Mouse (Mus musculus) testis, adult 2 months (tissue): ENCODE measurements around the gene Cpeb1. TPM values are rescaled to one million over a fixed set of nuclear protein-coding genes. Genes with fewer than 3 reads are reported as not detected.

ENCODE experiments used
- H3K27ac ChIP-seq: fragments of 200-500 bp; 2 replicates; pipeline ENCODE4 v1.5.1; 2012; ENCODE audit warnings: low read depth, low read length; ENCODE audit not compliant: control insufficient read depth, insufficient read depth
- H3K27me3 ChIP-seq: fragments of 200-500 bp; 2 replicates; pipeline ENCODE4 v1.6.1; 2012; ENCODE audit warnings: mild to moderate bottlenecking, low read length, moderate library complexity; ENCODE audit not compliant: control insufficient read depth, insufficient read depth
- H3K36me3 ChIP-seq: fragments of 200-500 bp; 2 replicates; pipeline ENCODE4 v1.6.1; 2012; ENCODE audit warnings: mild to moderate bottlenecking, low read length; ENCODE audit not compliant: control insufficient read depth, insufficient read depth
- H3K4me1 ChIP-seq: fragments of 200-500 bp; 2 replicates; pipeline ENCODE4 v1.6.1; 2012; ENCODE audit warnings: low read length; ENCODE audit not compliant: control insufficient read depth, insufficient read depth
- H3K4me3 ChIP-seq: fragments of 200-500 bp; 2 replicates; pipeline ENCODE4 v1.5.1; 2012; ENCODE audit warnings: low read depth, mild to moderate bottlenecking, low read length, moderate library complexity, mixed read lengths; ENCODE audit not compliant: control insufficient read depth
- CTCF ChIP-seq: fragments of 200-500 bp; IDR thresholded peaks from 2 replicates; pipeline ENCODE4 v1.5.1; 2012; ENCODE audit warnings: low read depth, mild to moderate bottlenecking, inconsistent platforms, low read length, moderate library complexity; ENCODE audit not compliant: control insufficient read depth, insufficient read depth, insufficient replicate concordance
- POLR2A ChIP-seq: fragments of 200-500 bp; IDR thresholded peaks from 2 replicates; pipeline ENCODE4 v1.6.1; 2012; ENCODE audit warnings: low read depth, mild to moderate bottlenecking, inconsistent platforms, low read length, moderate library complexity; ENCODE audit not compliant: control insufficient read depth
- polyA plus RNA-seq: library from polyadenylated mRNA; depleted of rRNA; stranded (reverse); fragments of >200 nt; gene quantifications from 2 replicates; pipeline ENCODE4 v1.2.3, GENCODE M21; 2012

The Cpeb1 gene
- polyA plus RNA-seq, 1 experiment = 12.0 TPM

DNA sequence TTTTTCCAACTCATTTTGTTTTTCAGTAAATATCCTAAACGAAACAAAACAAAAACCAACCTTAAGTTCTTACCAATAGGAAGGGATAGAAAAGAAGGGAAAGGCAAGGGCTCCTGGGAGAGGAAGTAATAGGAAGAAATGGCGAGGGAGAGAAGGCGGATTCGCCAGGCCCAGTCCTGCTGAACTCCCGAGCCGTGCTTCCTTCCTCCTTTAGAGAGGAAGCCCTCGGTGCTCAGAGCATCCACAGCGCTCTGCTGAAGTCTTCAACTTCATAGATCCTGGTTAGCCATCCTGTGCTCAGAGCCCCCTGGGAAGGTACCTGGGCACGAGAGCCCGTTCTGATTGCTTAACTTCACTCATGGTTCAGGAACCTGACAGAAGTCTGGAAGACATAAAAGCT lies 127.6 kb downstream of the Cpeb1 start:
- TF ChIP-seq CTCF (no peak), POLR2A (no peak)
- no peaks in the 10 kb centered on the region for H3K4me1 ChIP-seq
- H3K36me3 ChIP-seq = peaks cover 2% of the 10 kb centered on the region; the same call in 1 of the 2 replicates
- H3K27ac ChIP-seq = no peak overlapping the region
- H3K4me3 ChIP-seq = no peak overlapping the region
- no peaks in the 10 kb centered on the region for H3K27me3 ChIP-seq

- no peak overlapping the region for H3K27ac ChIP-seq
- H3K27me3 ChIP-seq = no peaks in the 10 kb centered on the region
- H3K36me3 ChIP-seq = peaks cover 2% of the 10 kb centered on the region; the same call in 1 of the 2 replicates
- no peaks in the 10 kb centered on the region for H3K4me1 ChIP-seq
- no peak overlapping the region for H3K4me3 ChIP-seq
- TF ChIP-seq CTCF (no peak), POLR2A (no peak)
These were observed 128.4 kb downstream of the Cpeb1 start for GRCm38 (mm10) chr7:81326859-81327258.

- Histone ChIP-seq H3K4me1 (no peaks in the 10 kb centered on the region), H3K27me3 (no peaks in the 10 kb centered on the region), H3K27ac (no peak overlapping the region), H3K4me3 (no peak overlapping the region), H3K36me3 (peaks cover 2% of the 10 kb centered on the region; the same call in 1 of the 2 replicates)
- TF ChIP-seq POLR2A (no peak), CTCF (no peak)
These were observed 129.2 kb downstream of the Cpeb1 start for GRCm38 (mm10) chr7:81326043-81326442.

- TF ChIP-seq CTCF = no peak
- TF ChIP-seq POLR2A = no peak
- H3K27ac ChIP-seq = no peak overlapping the region
These were observed 133.5 kb downstream of the Cpeb1 start for GRCm38 (mm10) chr7:81321776-81322175.

DNA sequence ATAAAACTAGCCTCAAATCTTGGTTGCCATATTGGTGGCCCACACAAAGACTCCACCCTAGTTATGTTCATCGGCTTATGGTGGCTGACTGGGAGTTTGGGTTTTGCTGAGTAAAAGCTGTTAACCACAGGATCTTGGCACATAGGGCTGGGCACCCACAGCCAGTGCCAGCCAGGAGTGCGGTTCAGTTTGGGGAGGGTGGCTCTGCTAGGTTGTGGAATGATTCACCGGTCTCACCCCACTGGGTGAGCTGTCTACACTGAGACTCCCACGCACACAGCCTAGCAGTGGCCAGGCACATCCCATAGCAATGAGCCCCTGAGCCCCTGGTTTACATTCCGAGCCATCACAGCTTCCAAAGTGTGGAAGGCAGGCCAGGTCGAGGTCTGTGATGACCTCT lies 135.5 kb downstream of the Cpeb1 start:
- no peak for TF ChIP-seq POLR2A
- TF ChIP-seq CTCF = no peak

More at GRCm38 (mm10) chr7:81321776-81322175, 133.5 kb downstream of the Cpeb1 start:
- no peak overlapping the region for H3K4me3 ChIP-seq
- peaks cover 2% of the 10 kb centered on the region; the same call in 1 of the 2 replicates for H3K36me3 ChIP-seq
- no peaks in the 10 kb centered on the region for H3K4me1 ChIP-seq
- H3K27me3 ChIP-seq = no peaks in the 10 kb centered on the region

GRCm38 (mm10) chr7:81315583-81315982 lies 139.7 kb downstream of the Cpeb1 start:
- no peaks in the 10 kb centered on the region; the same call in none of the 2 replicates for H3K36me3 ChIP-seq
- no peaks in the 10 kb centered on the region for H3K4me1 ChIP-seq
- H3K27me3 ChIP-seq = no peaks in the 10 kb centered on the region
- H3K4me3 ChIP-seq = no peak overlapping the region
- no peak for TF ChIP-seq CTCF
- TF ChIP-seq POLR2A = no peak
- no peak overlapping the region for H3K27ac ChIP-seq

More for the DNA sequence above, 135.5 kb downstream of the Cpeb1 start:
- Histone ChIP-seq H3K4me3 (no peak overlapping the region), H3K36me3 (no peaks in the 10 kb centered on the region; the same call in 1 of the 2 replicates), H3K27ac (no peak overlapping the region), H3K27me3 (no peaks in the 10 kb centered on the region), H3K4me1 (no peaks in the 10 kb centered on the region)

- Histone ChIP-seq H3K27ac (no peak overlapping the region), H3K4me3 (no peak overlapping the region), H3K4me1 (no peaks in the 10 kb centered on the region), H3K36me3 (no peaks in the 10 kb centered on the region; the same call in 1 of the 2 replicates), H3K27me3 (no peaks in the 10 kb centered on the region)
- TF ChIP-seq CTCF (no peak), POLR2A (no peak)
These were observed 143.7 kb downstream of the Cpeb1 start for GRCm38 (mm10) chr7:81311581-81311980.

GRCm38 (mm10) chr7:81311130-81311529 lies 144.1 kb downstream of the Cpeb1 start:
- Histone ChIP-seq H3K36me3 (no peaks in the 10 kb centered on the region; the same call in 1 of the 2 replicates), H3K4me3 (no peak overlapping the region), H3K4me1 (no peaks in the 10 kb centered on the region), H3K27ac (no peak overlapping the region), H3K27me3 (no peaks in the 10 kb centered on the region)
- TF ChIP-seq POLR2A (no peak), CTCF (no peak)
